Mouse (Mus musculus) C2C12 (cell line): ENCODE measurements around the gene Gm3149.
"Not testable (repeated sequence)": the region's sequence is repeated elsewhere in the genome, so short reads cannot be mapped to it uniquely, and the experiment has no call there.

ENCODE experiments used
- CEBPB ChIP-seq: IDR thresholded peaks from one replicate; pipeline ENCODE4 v1.6.1; 2011; ENCODE audit warnings: low read depth, mild to moderate bottlenecking, control low read depth, moderate library complexity
- CTCF ChIP-seq: IDR thresholded peaks from one replicate; pipeline ENCODE4 v1.5.1; 2011; ENCODE audit not compliant: control insufficient read depth, insufficient read depth, insufficient read length
- FOSL1 ChIP-seq: IDR thresholded peaks from one replicate; pipeline ENCODE4 v1.8.0; 2011; ENCODE audit warnings: mild to moderate bottlenecking, low read length; ENCODE audit not compliant: poor library complexity, insufficient read depth, severe bottlenecking
- MAX ChIP-seq: IDR thresholded peaks from one replicate; pipeline ENCODE4 v1.6.1; 2011; ENCODE audit warnings: mild to moderate bottlenecking, control low read depth
- MYOD1 ChIP-seq: IDR thresholded peaks from one replicate; pipeline ENCODE4 v1.6.1; 2011; ENCODE audit warnings: low read depth; ENCODE audit not compliant: control insufficient read depth, insufficient read length
- MYOG ChIP-seq: IDR thresholded peaks from one replicate; pipeline ENCODE4 v1.6.1; 2011; ENCODE audit not compliant: control insufficient read depth, insufficient read length; ENCODE audit errors: extremely low read depth
- USF1 ChIP-seq: IDR thresholded peaks from one replicate; pipeline ENCODE4 v1.6.1; 2011; ENCODE audit warnings: low read depth, mild to moderate bottlenecking, control low read depth, moderate library complexity

GRCm38 (mm10) chr14:4279828-4280227 is 37.3 kb upstream of the Gm3149 start:
- not testable (repeated sequence) for TF ChIP-seq CTCF, MYOG, USF1, CEBPB, MAX, MYOD1, FOSL1
